Mouse (Mus musculus) heart, embryonic 14.5 days (tissue): ENCODE measurements at regions not wholly inside any gene's neighbourhood (a gene's known extent, or its start where the extent isn't known, plus 50 kb on each side); places are given as distances from the start of the nearest gene placed in this dataset.

Source experiments
- ATAC-seq: fragments of 200-750 bp; cut with Nextera tagmentation; 2 replicates; pipeline ENCODE4 v1.8.0; 2017; ENCODE audit warnings: low read depth, moderate TSS enrichment; ENCODE audit not compliant: insufficient number of reproducible peaks, insufficient read depth, low FRiP score
- H3K27ac ChIP-seq, 2 experiments: fragments of 200-500 bp in 1 of 2; fragments of 300-500 bp in 1 of 2; sonication (generic) in 1 of 2; replicated peaks in 1 of 2; 2 replicates each; pipeline ENCODE4 v1.5.1; 2012 to 2014; ENCODE audit warnings: low read depth in 2 of 2, low read length in 2 of 2, control low read depth in 1 of 2, mild to moderate bottlenecking in 1 of 2, mixed read lengths in 1 of 2; ENCODE audit not compliant: control insufficient read depth in 1 of 2, insufficient read depth in 1 of 2
- H3K27me3 ChIP-seq: fragments of 300-500 bp; sonication (generic); 2 replicates; pipeline ENCODE4 v1.6.1; 2014; ENCODE audit warnings: mild to moderate bottlenecking, low read length, control low read depth; ENCODE audit not compliant: control insufficient read depth, insufficient read depth
- H3K36me3 ChIP-seq: fragments of 300-500 bp; sonication (generic); 2 replicates; pipeline ENCODE4 v1.6.1; 2014; ENCODE audit warnings: mild to moderate bottlenecking, control low read depth, low read length, mixed read lengths; ENCODE audit not compliant: control insufficient read depth, insufficient read depth
- H3K4me1 ChIP-seq, 2 experiments: fragments of 200-500 bp in 1 of 2; fragments of 300-500 bp in 1 of 2; sonication (generic) in 1 of 2; 2 replicates each; pipeline ENCODE4 v1.6.1; 2012 to 2014; ENCODE audit warnings: low read length in 2 of 2, control low read depth in 1 of 2, mixed read lengths in 1 of 2; ENCODE audit not compliant: control insufficient read depth in 2 of 2, insufficient read depth in 2 of 2
- H3K4me2 ChIP-seq: fragments of 300-500 bp; sonication (generic); 2 replicates; pipeline ENCODE4 v1.6.1; 2014; ENCODE audit warnings: mild to moderate bottlenecking, low read length
- H3K4me3 ChIP-seq, 2 experiments: fragments of 200-500 bp in 1 of 2; fragments of 300-500 bp in 1 of 2; sonication (generic) in 1 of 2; 2 replicates each; pipeline ENCODE4 v1.5.1; 2012 to 2014; ENCODE audit warnings: low read length in 2 of 2, mild to moderate bottlenecking in 2 of 2, control low read depth in 1 of 2, low read depth in 1 of 2, moderate library complexity in 1 of 2; ENCODE audit not compliant: control insufficient read depth in 1 of 2, insufficient read depth in 1 of 2
- H3K9ac ChIP-seq: fragments of 300-500 bp; sonication (generic); 2 replicates; pipeline ENCODE4 v1.6.1; 2014; ENCODE audit warnings: mild to moderate bottlenecking, low read length
- H3K9me3 ChIP-seq: fragments of 300-500 bp; sonication (generic); 2 replicates; pipeline ENCODE4 v1.6.1; 2016; ENCODE audit warnings: low read length, control low read depth; ENCODE audit not compliant: control insufficient read depth
- WGBS: fragments of 180-500 bp; shearing (Covaris S2); extraction: QIAGEN DNeasy Blood & Tissue Kit; methylation state at CpG from one replicate; pipeline ENCODE4 v1.1.7; 2014; 5-methylcytosine and 5-hydroxymethylcytosine counted together

DNA sequence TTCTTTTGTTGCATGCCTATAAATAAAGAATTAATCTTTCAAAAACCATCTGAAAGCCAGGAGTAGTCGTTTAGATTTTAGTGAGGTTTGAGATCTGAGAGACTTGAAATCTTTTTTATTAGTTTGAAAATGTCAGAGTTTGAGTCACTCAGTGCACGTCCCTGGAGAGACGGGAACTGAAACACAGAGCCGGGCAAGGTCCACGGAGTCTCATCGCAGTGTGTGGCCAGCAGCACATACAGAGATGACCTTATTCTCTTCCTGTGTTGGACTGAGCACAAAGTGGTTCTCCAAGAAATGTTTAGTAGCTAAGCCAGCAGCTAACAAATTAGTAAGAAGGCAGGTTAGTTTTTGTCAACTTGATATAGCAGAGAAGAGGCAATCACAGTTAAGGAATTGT lies 350.0 kb upstream of the Klf12 start:
- Histone ChIP-seq H3K4me3 (no peak overlapping the region), H3K27me3 (no peaks in the 10 kb centered on the region), H3K27ac (no peak overlapping the region), H3K36me3 (no peaks in the 10 kb centered on the region), H3K9ac (no peak overlapping the region), H3K4me2 (no peak overlapping the region), H3K4me1 (no peaks in the 10 kb centered on the region), H3K9me3 (no peaks in the 10 kb centered on the region)
- WGBS, result 87% methylated on average over 6 of the region's 6 CpGs
- ATAC-seq, result no peak

- WGBS, result 78% methylated on average over 1 of the region's 1 CpGs
- Histone ChIP-seq H3K4me1 (no peaks in the 10 kb centered on the region), H3K4me3 (no peak overlapping the region), H3K36me3 (no peaks in the 10 kb centered on the region), H3K9me3 (no peaks in the 10 kb centered on the region), H3K9ac (no peak overlapping the region), H3K4me2 (no peak overlapping the region), H3K27me3 (no peaks in the 10 kb centered on the region), H3K27ac (no peak overlapping the region)
- ATAC-seq, result no peak
Measured at GRCm38 (mm10) chr14:100631676-100632075, 347.2 kb upstream of the Klf12 start.

- no peaks in the 10 kb centered on the region for H3K36me3 ChIP-seq
- 50% methylated on average over 6 of the region's 6 CpGs for WGBS
- no peaks in the 10 kb centered on the region for H3K9me3 ChIP-seq
- no peaks in the 10 kb centered on the region for H3K27me3 ChIP-seq
- no peak for ATAC-seq
- no peak overlapping the region for H3K4me3 ChIP-seq
- no peak overlapping the region for H3K9ac ChIP-seq
- no peaks in the 10 kb centered on the region for H3K4me1 ChIP-seq
- H3K27ac ChIP-seq, result no peak overlapping the region
- no peak overlapping the region for H3K4me2 ChIP-seq
Measured at GRCm38 (mm10) chr14:100630197-100630596, 345.7 kb upstream of the Klf12 start.

- Histone ChIP-seq H3K9ac (no peak overlapping the region), H3K36me3 (no peaks in the 10 kb centered on the region), H3K4me2 (no peak overlapping the region), H3K9me3 (no peaks in the 10 kb centered on the region), H3K4me1 (no peaks in the 10 kb centered on the region), H3K4me3 (no peak overlapping the region), H3K27me3 (no peaks in the 10 kb centered on the region), H3K27ac (no peak overlapping the region)
- ATAC-seq, result no peak
- 64% methylated on average over 2 of the region's 2 CpGs for WGBS
Measured at GRCm38 (mm10) chr14:100627523-100627922, 343.0 kb upstream of the Klf12 start.

- no peak overlapping the region for H3K27ac ChIP-seq
- WGBS, result 69% methylated on average over 1 of the region's 1 CpGs
- no peaks in the 10 kb centered on the region for H3K27me3 ChIP-seq
- H3K9me3 ChIP-seq, result no peaks in the 10 kb centered on the region
- no peak for ATAC-seq
- H3K9ac ChIP-seq, result no peak overlapping the region
- no peak overlapping the region for H3K4me3 ChIP-seq
- no peaks in the 10 kb centered on the region for H3K4me1 ChIP-seq
- no peak overlapping the region for H3K4me2 ChIP-seq
- H3K36me3 ChIP-seq, result no peaks in the 10 kb centered on the region
Measured at GRCm38 (mm10) chr14:100619656-100620030, 335.2 kb upstream of the Klf12 start.

DNA sequence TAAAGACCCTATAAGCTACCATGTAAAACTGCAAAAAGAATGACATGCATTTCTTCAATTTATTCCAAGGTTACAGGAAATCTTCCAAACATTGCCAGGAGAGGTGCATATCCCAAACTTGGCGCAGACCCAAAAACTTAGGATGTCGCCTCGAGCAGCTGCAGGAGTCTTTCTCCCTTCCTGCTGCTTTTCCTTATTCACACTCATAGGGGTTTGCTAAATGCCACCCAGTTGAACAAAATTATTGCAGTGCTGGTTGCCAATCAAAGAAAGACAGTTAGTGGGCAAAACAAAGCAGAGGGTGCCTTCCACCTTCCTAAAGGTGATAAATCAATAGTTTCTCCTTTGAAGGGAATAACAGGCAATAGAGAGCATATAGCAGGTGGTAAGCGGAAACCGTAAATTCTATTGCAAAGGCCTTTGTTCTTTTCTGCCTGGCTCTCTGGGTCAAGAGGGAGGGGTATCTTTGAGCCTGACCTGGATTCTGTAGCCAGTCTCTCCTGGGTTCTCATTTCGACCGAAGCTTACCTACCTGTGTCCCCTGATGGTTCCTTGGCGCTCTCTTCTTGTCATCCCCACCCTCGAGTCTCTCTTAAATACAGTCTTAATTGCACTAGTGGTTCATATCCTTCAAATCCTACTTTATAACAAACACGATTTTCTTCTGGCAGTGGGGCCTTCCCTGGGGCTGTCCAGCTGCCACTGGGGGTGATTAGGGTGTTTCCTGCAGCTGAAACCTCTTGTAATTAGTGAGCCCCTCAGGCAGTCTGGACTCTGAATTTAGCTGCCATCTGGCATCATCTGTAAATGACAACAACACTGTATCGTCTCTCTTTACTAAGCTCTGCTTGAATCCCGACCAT lies 334.5 kb upstream of the Klf12 start:
- H3K4me2 ChIP-seq, result no peak overlapping the region
- no peak for ATAC-seq
- no peak overlapping the region for H3K27ac ChIP-seq
- H3K4me1 ChIP-seq, result no peaks in the 10 kb centered on the region
- H3K9ac ChIP-seq, result no peak overlapping the region
- 78% methylated on average over 12 of the region's 12 CpGs for WGBS
- H3K4me3 ChIP-seq, result no peak overlapping the region
- H3K9me3 ChIP-seq, result no peaks in the 10 kb centered on the region
- H3K36me3 ChIP-seq, result no peaks in the 10 kb centered on the region
- no peaks in the 10 kb centered on the region for H3K27me3 ChIP-seq

DNA sequence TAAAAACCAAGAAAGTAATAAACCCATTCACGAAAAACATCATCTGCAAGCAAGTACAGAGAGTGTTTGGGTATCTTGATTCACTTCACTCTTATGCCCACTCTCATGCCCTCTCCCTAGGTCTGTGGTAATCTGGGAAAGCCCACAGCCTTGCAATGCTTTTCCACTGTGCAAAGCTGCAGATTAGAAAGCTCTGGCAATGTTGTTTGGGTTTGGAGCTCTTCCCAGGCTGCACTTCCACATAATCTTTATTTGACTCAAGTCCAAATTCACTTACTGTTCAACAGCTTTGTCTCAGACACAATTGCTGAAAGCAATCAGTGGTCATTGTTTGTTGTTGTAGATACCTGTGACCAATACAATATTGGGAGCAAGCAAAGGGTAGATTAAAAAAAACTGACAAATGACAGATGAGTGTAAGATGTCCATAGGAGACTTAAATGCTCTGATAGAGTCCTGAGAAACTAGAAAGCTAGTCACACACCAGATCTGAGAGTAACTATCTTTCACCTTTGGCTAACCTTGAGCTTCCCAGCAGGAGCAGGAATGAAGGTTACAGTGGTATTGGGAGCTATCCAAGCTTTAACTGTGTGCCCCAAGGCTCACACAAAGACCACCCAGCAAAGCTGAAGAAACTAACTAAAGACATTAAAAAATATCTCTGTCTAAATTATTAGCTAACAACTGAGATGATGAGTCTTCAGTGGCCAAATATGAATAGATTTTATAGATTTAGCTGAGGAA lies 325.7 kb upstream of the Klf12 start:
- 72% methylated on average over 1 of the region's 1 CpGs for WGBS
- H3K4me1 ChIP-seq, result no peaks in the 10 kb centered on the region
- ATAC-seq, result peak; percentile 84
- H3K9ac ChIP-seq, result no peak overlapping the region
- H3K4me2 ChIP-seq, result no peak overlapping the region
- no peak overlapping the region for H3K4me3 ChIP-seq
- peak overlapping the region; percentile 62 to 67 for H3K27ac ChIP-seq
- H3K27me3 ChIP-seq, result no peaks in the 10 kb centered on the region
- no peaks in the 10 kb centered on the region for H3K9me3 ChIP-seq
- H3K36me3 ChIP-seq, result no peaks in the 10 kb centered on the region
